Mouse (Mus musculus) heart, embryonic 15.5 days (tissue): Measurements from ENCODE around the gene Greb1. TPM values are rescaled to one million over a fixed set of nuclear protein-coding genes. Genes with fewer than 3 reads are reported as not detected.
"Not testable (repeated sequence)": the region's sequence is repeated elsewhere in the genome, so short reads cannot be mapped to it uniquely, and the experiment has no call there.

ENCODE experiments used
- ATAC-seq: fragments of 200-750 bp; cut with Nextera tagmentation; replicated peaks from 2 replicates; pipeline ENCODE4 v1.8.0; 2017; ENCODE audit warnings: low read depth, moderate TSS enrichment; ENCODE audit not compliant: insufficient number of reproducible peaks, insufficient read depth, low FRiP score
- H3K27ac ChIP-seq: fragments of 300-500 bp; sonication (generic); 2 replicates; pipeline ENCODE4 v1.5.1; 2015; ENCODE audit warnings: mild to moderate bottlenecking, inconsistent platforms
- H3K27me3 ChIP-seq: fragments of 300-500 bp; sonication (generic); 2 replicates; pipeline ENCODE4 v1.6.1; 2015; ENCODE audit warnings: inconsistent platforms
- H3K36me3 ChIP-seq: fragments of 300-500 bp; sonication (generic); 2 replicates; pipeline ENCODE4 v1.6.1; 2015; ENCODE audit warnings: mild to moderate bottlenecking, inconsistent platforms
- H3K4me1 ChIP-seq: fragments of 300-500 bp; sonication (generic); replicated peaks from 2 replicates; pipeline ENCODE4 v1.6.1; 2015; ENCODE audit warnings: inconsistent platforms
- H3K4me2 ChIP-seq: fragments of 300-500 bp; sonication (generic); 2 replicates; pipeline ENCODE4 v1.6.1; 2015; ENCODE audit warnings: inconsistent platforms, mild to moderate bottlenecking, moderate library complexity
- H3K4me3 ChIP-seq: fragments of 300-500 bp; sonication (generic); 2 replicates; pipeline ENCODE4 v1.5.1; 2015; ENCODE audit warnings: mild to moderate bottlenecking, inconsistent platforms
- H3K9ac ChIP-seq: fragments of 300-500 bp; sonication (generic); 2 replicates; pipeline ENCODE4 v1.6.1; 2015; ENCODE audit warnings: mild to moderate bottlenecking, inconsistent platforms
- H3K9me3 ChIP-seq: fragments of 300-500 bp; sonication (generic); replicated peaks from 2 replicates; pipeline ENCODE4 v1.6.1; 2016; ENCODE audit warnings: inconsistent platforms
- WGBS: fragments of 180-500 bp; shearing (Covaris S2); methylation state at CpG from one replicate; pipeline ENCODE4 v1.1.7; 2015; ENCODE audit warnings: mixed read lengths; 5-methylcytosine and 5-hydroxymethylcytosine counted together
- polyA plus RNA-seq: library from polyadenylated mRNA; unstranded; fragments of >200 nt; fragmentation: Nextera tagmentation; extraction: Ambion mirVana; gene quantifications from 2 replicates; pipeline ENCODE4 v1.2.1, GENCODE M21; 2015

Gene Greb1
- polyA plus RNA-seq, 1 experiment from 2014 or later: 0.24 TPM

GRCm38 (mm10) chr12:16730196-16730595 lies 70.5 kb downstream of the Greb1 start:
- H3K9ac ChIP-seq: no peak overlapping the region
- H3K36me3 ChIP-seq: no peaks in the 10 kb centered on the region
- no peak overlapping the region for H3K4me3 ChIP-seq
- ATAC-seq: no peak
- no peak overlapping the region for H3K4me2 ChIP-seq
- WGBS: 87% methylated on average over 11 of the region's 11 CpGs
- H3K27ac ChIP-seq: no peak overlapping the region
- no peaks in the 10 kb centered on the region for H3K9me3 ChIP-seq
- peaks cover 8% of the 10 kb centered on the region for H3K4me1 ChIP-seq
- no peaks in the 10 kb centered on the region for H3K27me3 ChIP-seq

GRCm38 (mm10) chr12:16728221-16728620 lies 72.5 kb downstream of the Greb1 start:
- H3K4me1 ChIP-seq: peaks cover 8% of the 10 kb centered on the region
- H3K4me2 ChIP-seq: no peak overlapping the region
- ATAC-seq: no peak
- H3K4me3 ChIP-seq: no peak overlapping the region
- no peak overlapping the region for H3K9ac ChIP-seq
- no peaks in the 10 kb centered on the region for H3K36me3 ChIP-seq
- H3K27me3 ChIP-seq: no peaks in the 10 kb centered on the region
- H3K9me3 ChIP-seq: no peaks in the 10 kb centered on the region
- no peak overlapping the region for H3K27ac ChIP-seq
- WGBS: 84% methylated on average over 5 of the region's 5 CpGs

GRCm38 (mm10) chr12:16726229-16726628 lies 74.5 kb downstream of the Greb1 start:
- Histone ChIP-seq H3K27me3 (no peaks in the 10 kb centered on the region), H3K27ac (no peak overlapping the region), H3K4me1 (peaks cover 7% of the 10 kb centered on the region), H3K9me3 (no peaks in the 10 kb centered on the region), H3K36me3 (no peaks in the 10 kb centered on the region), H3K9ac (no peak overlapping the region), H3K4me3 (no peak overlapping the region), H3K4me2 (no peak overlapping the region)
- WGBS: 27% methylated on average over 3 of the region's 3 CpGs
- 0 out of 2 replicates have a peak, but pooled peaks have one; percentile 19 for ATAC-seq

- H3K4me3 ChIP-seq: no peak overlapping the region
- no peak overlapping the region for H3K9ac ChIP-seq
- H3K27me3 ChIP-seq: no peaks in the 10 kb centered on the region
- WGBS: 33% methylated on average over 3 of the region's 3 CpGs
- no peak for ATAC-seq
- no peak overlapping the region for H3K4me2 ChIP-seq
- no peaks in the 10 kb centered on the region for H3K9me3 ChIP-seq
- H3K27ac ChIP-seq: no peak overlapping the region
- H3K36me3 ChIP-seq: no peaks in the 10 kb centered on the region
- no peaks in the 10 kb centered on the region for H3K4me1 ChIP-seq
Observed at GRCm38 (mm10) chr12:16723601-16724000, 77.1 kb downstream of the Greb1 start.

GRCm38 (mm10) chr12:16718660-16719315 lies 81.9 kb downstream of the Greb1 start:
- Histone ChIP-seq H3K9me3 (no peaks in the 10 kb centered on the region), H3K4me1 (no peaks in the 10 kb centered on the region), H3K4me2 (no peak overlapping the region), H3K36me3 (no peaks in the 10 kb centered on the region), H3K27me3 (no peaks in the 10 kb centered on the region), H3K27ac (no peak overlapping the region), H3K9ac (no peak overlapping the region), H3K4me3 (no peak overlapping the region)
- WGBS: 42% methylated on average over 8 of the region's 8 CpGs
- ATAC-seq: no peak

GRCm38 (mm10) chr12:16717653-16718052 lies 83.0 kb downstream of the Greb1 start:
- Histone ChIP-seq H3K4me1 (no peaks in the 10 kb centered on the region), H3K27ac (no peak overlapping the region), H3K27me3 (no peaks in the 10 kb centered on the region), H3K9me3 (no peaks in the 10 kb centered on the region), H3K4me2 (no peak overlapping the region), H3K9ac (no peak overlapping the region), H3K36me3 (no peaks in the 10 kb centered on the region), H3K4me3 (no peak overlapping the region)
- 83% methylated on average over 1 of the region's 1 CpGs for WGBS
- ATAC-seq: no peak

GRCm38 (mm10) chr12:16714616-16715015 lies 86.1 kb downstream of the Greb1 start:
- H3K27ac ChIP-seq: no peak overlapping the region
- no peaks in the 10 kb centered on the region for H3K4me1 ChIP-seq
- ATAC-seq: no peak
- WGBS: 74% methylated on average over 10 of the region's 10 CpGs
- H3K9me3 ChIP-seq: no peaks in the 10 kb centered on the region
- H3K4me2 ChIP-seq: no peak overlapping the region
- no peaks in the 10 kb centered on the region for H3K36me3 ChIP-seq
- H3K27me3 ChIP-seq: no peaks in the 10 kb centered on the region
- no peak overlapping the region for H3K9ac ChIP-seq
- no peak overlapping the region for H3K4me3 ChIP-seq

- H3K9ac ChIP-seq: no peak overlapping the region
- H3K36me3 ChIP-seq: no peaks in the 10 kb centered on the region
- no peaks in the 10 kb centered on the region for H3K9me3 ChIP-seq
- H3K4me2 ChIP-seq: no peak overlapping the region
- H3K4me1 ChIP-seq: no peaks in the 10 kb centered on the region
- ATAC-seq: no peak
- H3K27ac ChIP-seq: no peak overlapping the region
- no peaks in the 10 kb centered on the region for H3K27me3 ChIP-seq
- H3K4me3 ChIP-seq: no peak overlapping the region
- 86% methylated on average over 1 of the region's 1 CpGs for WGBS
Observed at GRCm38 (mm10) chr12:16698691-16699090, 102.0 kb downstream of the Greb1 start.

GRCm38 (mm10) chr12:16696146-16696545 lies 104.5 kb downstream of the Greb1 start:
- Histone ChIP-seq H3K9ac (no peak overlapping the region), H3K4me1 (no peaks in the 10 kb centered on the region), H3K36me3 (no peaks in the 10 kb centered on the region), H3K9me3 (no peaks in the 10 kb centered on the region), H3K4me3 (no peak overlapping the region), H3K4me2 (no peak overlapping the region), H3K27me3 (no peaks in the 10 kb centered on the region), H3K27ac (no peak overlapping the region)
- 81% methylated on average over 13 of the region's 13 CpGs for WGBS
- ATAC-seq: no peak

GRCm38 (mm10) chr12:16695252-16695651 lies 105.4 kb downstream of the Greb1 start:
- not testable (repeated sequence) for H3K4me2 ChIP-seq, H3K27ac ChIP-seq, H3K9ac ChIP-seq, H3K27me3 ChIP-seq, H3K4me1 ChIP-seq, H3K36me3 ChIP-seq, H3K9me3 ChIP-seq, ATAC-seq, H3K4me3 ChIP-seq
- WGBS: 95% methylated on average over 8 of the region's 8 CpGs

GRCm38 (mm10) chr12:16694783-16695182 lies 105.9 kb downstream of the Greb1 start:
- no peaks in the 10 kb centered on the region for H3K27me3 ChIP-seq
- H3K36me3 ChIP-seq: no peaks in the 10 kb centered on the region
- H3K9ac ChIP-seq: no peak overlapping the region
- H3K4me1 ChIP-seq: no peaks in the 10 kb centered on the region
- no peak overlapping the region for H3K4me2 ChIP-seq
- H3K4me3 ChIP-seq: no peak overlapping the region
- no peak for ATAC-seq
- H3K27ac ChIP-seq: no peak overlapping the region
- no peaks in the 10 kb centered on the region for H3K9me3 ChIP-seq
- WGBS: 60% methylated on average over 5 of the region's 5 CpGs

GRCm38 (mm10) chr12:16690631-16691030 lies 110.1 kb downstream of the Greb1 start:
- ATAC-seq: no peak
- Histone ChIP-seq H3K4me2 (no peak overlapping the region), H3K27ac (no peak overlapping the region), H3K9ac (no peak overlapping the region), H3K27me3 (no peaks in the 10 kb centered on the region), H3K4me3 (no peak overlapping the region), H3K9me3 (no peaks in the 10 kb centered on the region), H3K36me3 (no peaks in the 10 kb centered on the region), H3K4me1 (no peaks in the 10 kb centered on the region)
- WGBS: 81% methylated on average over 9 of the region's 9 CpGs
